Comparison of ENCODE assay signal across 13 mouse cellular contexts in genomic region chr7:46601097-46601496, GRCm38 (mm10). TPM values are rescaled to one million over a fixed set of nuclear protein-coding genes. Genes with fewer than 3 reads are reported as not detected.
DNase-seq lines count a peak whose midpoint lies in the region; ATAC-seq lines count a peak whose summit lies in the region.
"Had no signal": no experiment of that assay in that cellular context is flagged by ENCODE, and none has a peak within 500 bp of the region (broad histone marks: within the 10 kb centered on the region; RNA-seq: fewer than 3 reads in every experiment).

No protein-coding gene starts in this region.

- DNase-seq in right cerebral cortex, postnatal 10 days (ENCODE audit: low spot score in 2 of 2): peak; percentile 51 to 57
- no peak for DNase-seq in right cerebral cortex, adult 2 months (ENCODE audit: low spot score in 2 of 2)
- peak; percentile 39 for DNase-seq in embryonic facial prominence, embryonic 10.5 days (ENCODE audit: low spot score)
- no peak for DNase-seq in left cerebral cortex, adult 18-20 months (ENCODE audit: low spot score in 2 of 2)
- DNase-seq in spleen, postnatal 36 days (ENCODE audit: low spot score in 2 of 2): no peak
- no peak for DNase-seq in left cerebral cortex, postnatal 36 days (ENCODE audit: low spot score in 2 of 2)
- DNase-seq: adrenal gland, adult 2 months; heart, adult 2 months had no signal

- H3K4me2 ChIP-seq in hindbrain, embryonic 13.5 days: no peak overlapping the region
- no peak overlapping the region for H3K4me2 ChIP-seq in neural tube, embryonic 15.5 days
- H3K4me2 ChIP-seq: intestine, embryonic 15.5 days had no signal

- H3K4me1 ChIP-seq in embryonic facial prominence, embryonic 10.5 days: peaks cover 43% of the 10 kb centered on the region
- peaks cover 29% of the 10 kb centered on the region for H3K4me1 ChIP-seq in hindbrain, embryonic 13.5 days (replicated peaks)
- H3K4me1 ChIP-seq in neural tube, embryonic 15.5 days: peaks cover 19% of the 10 kb centered on the region
- H3K4me1 ChIP-seq: intestine, embryonic 15.5 days had no signal

- 57% methylated on average over 5 of the region's 5 CpGs for WGBS in embryonic facial prominence, embryonic 10.5 days
- WGBS in hindbrain, embryonic 13.5 days: 65% methylated on average over 5 of the region's 5 CpGs
- WGBS in neural tube, embryonic 15.5 days: 55% methylated on average over 5 of the region's 5 CpGs

- H3K4me3 ChIP-seq in embryonic facial prominence, embryonic 10.5 days: no peak overlapping the region
- H3K4me3 ChIP-seq in hindbrain, embryonic 13.5 days: no peak overlapping the region
- H3K4me3 ChIP-seq in neural tube, embryonic 15.5 days (replicated peaks): no peak overlapping the region
- H3K4me3 ChIP-seq: erythroblast, embryonic 14.5 days; heart, adult 2 months; intestine, embryonic 15.5 days had no signal

- peak overlapping the region; percentile 61 for H3K27ac ChIP-seq in embryonic facial prominence, embryonic 10.5 days (replicated peaks)
- peak overlapping the region; percentile 73 for H3K27ac ChIP-seq in hindbrain, embryonic 13.5 days
- H3K27ac ChIP-seq in neural tube, embryonic 15.5 days (replicated peaks): peak overlapping the region; percentile 66
- H3K27ac ChIP-seq: heart, adult 2 months; intestine, embryonic 15.5 days had no signal

- ATAC-seq in hindbrain, embryonic 13.5 days (ENCODE audit: low FRiP score): no peak
- ATAC-seq in neural tube, embryonic 15.5 days (ENCODE audit: low FRiP score): 0 out of 2 replicates have a peak, but pooled peaks have one; percentile 46
- ATAC-seq: intestine, embryonic 15.5 days had no signal

- intact Hi-C loops in left cerebral cortex, postnatal 36 days (cut with DNase I): no loop called here

- no peaks in the 10 kb centered on the region for H3K27me3 ChIP-seq in embryonic facial prominence, embryonic 10.5 days (replicated peaks; ENCODE audit: low read depth, poor library complexity, severe bottlenecking)
- H3K27me3 ChIP-seq in hindbrain, embryonic 13.5 days: no peaks in the 10 kb centered on the region
- H3K27me3 ChIP-seq in neural tube, embryonic 15.5 days (replicated peaks): no peaks in the 10 kb centered on the region
- H3K27me3 ChIP-seq: intestine, embryonic 15.5 days had no signal

- no peak overlapping the region for H3K9ac ChIP-seq in hindbrain, embryonic 13.5 days
- H3K9ac ChIP-seq in neural tube, embryonic 15.5 days (replicated peaks): no peak overlapping the region
- H3K9ac ChIP-seq: intestine, embryonic 15.5 days had no signal

- H3K36me3 ChIP-seq in embryonic facial prominence, embryonic 10.5 days (replicated peaks): no peaks in the 10 kb centered on the region
- H3K36me3 ChIP-seq in hindbrain, embryonic 13.5 days: peaks cover 18% of the 10 kb centered on the region
- H3K36me3 ChIP-seq in neural tube, embryonic 15.5 days: no peaks in the 10 kb centered on the region; the same call in 1 of the 2 replicates
- H3K36me3 ChIP-seq: intestine, embryonic 15.5 days had no signal

- H3K9me3 ChIP-seq in embryonic facial prominence, embryonic 10.5 days: no peaks in the 10 kb centered on the region
- no peaks in the 10 kb centered on the region for H3K9me3 ChIP-seq in hindbrain, embryonic 13.5 days
- H3K9me3 ChIP-seq in neural tube, embryonic 15.5 days (replicated peaks): no peaks in the 10 kb centered on the region
- H3K9me3 ChIP-seq: G1E; intestine, embryonic 15.5 days had no signal

RNA-seq across cellular contexts. Expression of gene Sergef, which starts 38.5 kb away (rescaled TPM):
- polyA plus RNA-seq in embryonic facial prominence, embryonic 10.5 days (2016; fragmentation: Nextera tagmentation; extraction: Ambion mirVana): 12.7 and 13.4 TPM in 2 replicates
- polyA plus RNA-seq in hindbrain, embryonic 13.5 days (2015; fragmentation: Nextera tagmentation; extraction: Ambion mirVana): 34.5 and 36.8 TPM in 2 replicates
- polyA plus RNA-seq in neural tube, embryonic 15.5 days (2015; fragmentation: Nextera tagmentation; extraction: Ambion mirVana): 42.3 and 49.1 TPM in 2 replicates
- 10 to 100 TPM; 73.6 to 85.6 TPM for total RNA-seq in left cerebral cortex, adult 18-20 months (2021)
- 10 to 100 TPM; 56.4 to 67.6 TPM for total RNA-seq in left cerebral cortex, postnatal 36 days (2021)

Comparison
In these comparisons a context has a peak if more than half of its experiments do, and no peak if none do; other contexts are left out.
1. DNase-seq: peak in right cerebral cortex, postnatal 10 days (2 of 2) and embryonic facial prominence, embryonic 10.5 days (single experiment); none in right cerebral cortex, adult 2 months (0 of 2), left cerebral cortex, adult 18-20 months (0 of 2), spleen, postnatal 36 days (0 of 2) and left cerebral cortex, postnatal 36 days (0 of 2).
2. Peak in every context shown above with its lines, with median percentiles within 50 percentile points of each other: H3K27ac ChIP-seq.